Mouse (Mus musculus): ENCODE measurements around the gene Ror1. TPM values are rescaled to one million over a fixed set of nuclear protein-coding genes. Genes with fewer than 3 reads are reported as not detected.

Ror1 gene
- polyA plus RNA-seq, 1 experiment from 2014 or later, result 1.5 TPM

- Histone ChIP-seq H3K36me3 (replicated peaks; ENCODE audit: control insufficient read depth, insufficient read depth) (no peaks in the 10 kb centered on the region), H3K27me3 (ENCODE audit: control insufficient read depth, insufficient read depth, low read length) (no peaks in the 10 kb centered on the region), H3K4me1 (replicated peaks; ENCODE audit: control insufficient read depth, insufficient read depth, low read length) (no peaks in the 10 kb centered on the region), H3K9ac (no peak overlapping the region), H3K9me3 (ENCODE audit: control insufficient read depth, low read length) (no peaks in the 10 kb centered on the region), H3K4me3 (replicated peaks; ENCODE audit: low read length) (no peak overlapping the region), H3K27ac (no peak overlapping the region), H3K4me2 (replicated peaks) (no peak overlapping the region)
- no peak for ATAC-seq (ENCODE audit: low FRiP score)
- no peak for DNase-seq (ENCODE audit: low spot score)
- 84% methylated on average over 11 of the region's 11 CpGs for WGBS
Measured at GRCm38 (mm10) chr4:100137102-100137835, 41.7 kb downstream of the Ror1 start.

DNA sequence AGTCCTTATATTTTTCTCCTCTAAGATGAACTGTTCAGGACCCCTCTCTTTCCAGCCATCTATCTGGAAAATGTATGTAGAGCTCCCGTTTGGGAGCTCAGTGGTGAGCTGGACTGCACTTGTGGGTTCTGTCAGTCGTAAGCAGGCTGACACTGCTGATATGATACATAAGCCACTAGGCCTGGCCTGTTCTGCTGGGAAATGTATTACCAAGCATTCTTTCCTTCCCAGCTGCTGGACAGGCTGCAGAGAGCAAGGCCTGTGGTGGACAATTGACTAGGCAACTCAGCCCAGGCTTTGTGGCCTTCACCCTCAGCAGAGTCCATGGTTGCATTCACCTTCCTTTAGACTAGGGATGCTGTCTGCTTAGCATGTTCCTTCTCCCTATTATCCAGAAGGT, 46.0 kb downstream of the Ror1 start:
- H3K4me3 ChIP-seq (replicated peaks; ENCODE audit: low read length), result no peak overlapping the region
- no peak overlapping the region for H3K27ac ChIP-seq
- ATAC-seq (ENCODE audit: low FRiP score), result no peak
- no peaks in the 10 kb centered on the region for H3K9me3 ChIP-seq (ENCODE audit: control insufficient read depth, low read length)
- WGBS, result 75% methylated on average over 2 of the region's 2 CpGs
- no peak overlapping the region for H3K4me2 ChIP-seq (replicated peaks)
- no peak for DNase-seq (ENCODE audit: low spot score)
- no peak overlapping the region for H3K9ac ChIP-seq
- no peaks in the 10 kb centered on the region for H3K4me1 ChIP-seq (replicated peaks; ENCODE audit: control insufficient read depth, insufficient read depth, low read length)
- no peaks in the 10 kb centered on the region for H3K27me3 ChIP-seq (ENCODE audit: control insufficient read depth, insufficient read depth, low read length)
- no peaks in the 10 kb centered on the region for H3K36me3 ChIP-seq (replicated peaks; ENCODE audit: control insufficient read depth, insufficient read depth)

- no peak for DNase-seq (ENCODE audit: low spot score)
- H3K36me3 ChIP-seq (replicated peaks; ENCODE audit: control insufficient read depth, insufficient read depth), result no peaks in the 10 kb centered on the region
- 86% methylated on average over 4 of the region's 4 CpGs for WGBS
Measured at GRCm38 (mm10) chr4:100144744-100145143, 49.2 kb downstream of the Ror1 start.

DNA sequence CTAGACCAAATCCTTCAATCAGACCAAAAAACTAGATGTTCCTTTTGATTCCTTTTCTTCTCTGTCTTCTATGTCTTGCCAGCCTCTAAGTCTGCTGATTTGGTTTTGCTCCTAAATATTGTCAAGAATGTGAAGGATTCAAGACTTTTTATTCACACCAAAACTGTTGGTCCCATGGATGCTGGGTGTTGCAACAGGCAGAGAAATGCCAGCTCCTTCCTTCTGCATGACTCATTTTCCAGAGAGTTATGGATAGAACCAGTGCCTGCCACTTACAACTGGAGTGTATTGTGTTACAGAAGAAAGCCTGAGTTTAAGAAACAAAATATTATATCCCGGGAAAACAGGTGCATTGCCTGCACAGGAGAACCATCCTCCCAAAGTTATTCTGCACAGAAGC, 55.2 kb downstream of the Ror1 start:
- no peaks in the 10 kb centered on the region for H3K4me1 ChIP-seq (replicated peaks; ENCODE audit: control insufficient read depth, insufficient read depth, low read length)
- H3K9me3 ChIP-seq (ENCODE audit: control insufficient read depth, low read length), result no peaks in the 10 kb centered on the region
- H3K4me3 ChIP-seq (replicated peaks; ENCODE audit: low read length), result no peak overlapping the region
- no peak overlapping the region for H3K9ac ChIP-seq
- 97% methylated on average over 1 of the region's 1 CpGs for WGBS
- no peaks in the 10 kb centered on the region for H3K27me3 ChIP-seq (ENCODE audit: control insufficient read depth, insufficient read depth, low read length)
- ATAC-seq (ENCODE audit: low FRiP score) (no peak), DNase-seq (ENCODE audit: low spot score) (no peak)
- no peak overlapping the region for H3K4me2 ChIP-seq (replicated peaks)
- no peak overlapping the region for H3K27ac ChIP-seq
- H3K36me3 ChIP-seq (replicated peaks; ENCODE audit: control insufficient read depth, insufficient read depth), result no peaks in the 10 kb centered on the region

More at GRCm38 (mm10) chr4:100144744-100145143, 49.2 kb downstream of the Ror1 start:
- Histone ChIP-seq H3K4me3 (replicated peaks; ENCODE audit: low read length) (no peak overlapping the region), H3K4me1 (replicated peaks; ENCODE audit: control insufficient read depth, insufficient read depth, low read length) (no peaks in the 10 kb centered on the region), H3K27me3 (ENCODE audit: control insufficient read depth, insufficient read depth, low read length) (no peaks in the 10 kb centered on the region), H3K27ac (no peak overlapping the region), H3K4me2 (replicated peaks) (no peak overlapping the region), H3K9me3 (ENCODE audit: control insufficient read depth, low read length) (no peaks in the 10 kb centered on the region), H3K9ac (no peak overlapping the region)
- no peak for ATAC-seq (ENCODE audit: low FRiP score)

- 37% methylated on average over 7 of the region's 7 CpGs for WGBS
Measured at GRCm38 (mm10) chr4:100154560-100155130, 59.1 kb downstream of the Ror1 start.

GRCm38 (mm10) chr4:100155731-100156130, 60.1 kb downstream of the Ror1 start:
- Histone ChIP-seq H3K36me3 (replicated peaks; ENCODE audit: control insufficient read depth, insufficient read depth) (no peaks in the 10 kb centered on the region), H3K9ac (no peak overlapping the region), H3K4me3 (replicated peaks; ENCODE audit: low read length) (no peak overlapping the region), H3K27ac (no peak overlapping the region), H3K4me1 (replicated peaks; ENCODE audit: control insufficient read depth, insufficient read depth, low read length) (no peaks in the 10 kb centered on the region), H3K27me3 (ENCODE audit: control insufficient read depth, insufficient read depth, low read length) (no peaks in the 10 kb centered on the region), H3K4me2 (replicated peaks) (no peak overlapping the region), H3K9me3 (ENCODE audit: control insufficient read depth, low read length) (no peaks in the 10 kb centered on the region)
- ATAC-seq (ENCODE audit: low FRiP score) (no peak), DNase-seq (ENCODE audit: low spot score) (no peak)
- WGBS, result 92% methylated on average over 3 of the region's 3 CpGs

More at GRCm38 (mm10) chr4:100154560-100155130, 59.1 kb downstream of the Ror1 start:
- no peak overlapping the region for H3K4me2 ChIP-seq (replicated peaks)
- no peak overlapping the region for H3K27ac ChIP-seq
- ATAC-seq (ENCODE audit: low FRiP score) (no peak), DNase-seq (ENCODE audit: low spot score) (no peak)
- no peaks in the 10 kb centered on the region for H3K4me1 ChIP-seq (replicated peaks; ENCODE audit: control insufficient read depth, insufficient read depth, low read length)
- H3K27me3 ChIP-seq (ENCODE audit: control insufficient read depth, insufficient read depth, low read length), result no peaks in the 10 kb centered on the region
- H3K9ac ChIP-seq, result no peak overlapping the region
- no peaks in the 10 kb centered on the region for H3K9me3 ChIP-seq (ENCODE audit: control insufficient read depth, low read length)
- no peak overlapping the region for H3K4me3 ChIP-seq (replicated peaks; ENCODE audit: low read length)
- no peaks in the 10 kb centered on the region for H3K36me3 ChIP-seq (replicated peaks; ENCODE audit: control insufficient read depth, insufficient read depth)

DNA sequence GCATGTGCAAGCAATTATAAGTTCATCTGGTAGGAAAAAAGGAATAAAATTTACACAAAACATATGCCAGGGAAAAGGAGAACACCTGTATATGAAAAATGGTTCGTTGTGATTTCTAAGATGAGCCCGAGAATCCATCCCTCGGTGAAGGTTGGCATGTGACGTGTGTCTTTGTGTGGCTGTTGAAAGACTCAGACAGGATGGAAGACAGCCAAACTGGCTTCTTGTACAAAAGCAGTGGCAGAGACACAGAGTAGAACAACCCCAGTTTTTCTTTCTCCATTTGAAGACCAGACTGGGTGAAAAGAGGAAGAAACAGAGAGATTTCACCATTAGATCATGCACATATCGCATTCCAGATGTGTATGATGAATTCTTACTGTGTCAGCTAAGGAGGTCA, 62.8 kb downstream of the Ror1 start:
- Histone ChIP-seq H3K4me3 (replicated peaks; ENCODE audit: low read length) (no peak overlapping the region), H3K9me3 (ENCODE audit: control insufficient read depth, low read length) (no peaks in the 10 kb centered on the region), H3K4me2 (replicated peaks) (no peak overlapping the region), H3K27ac (no peak overlapping the region), H3K27me3 (ENCODE audit: control insufficient read depth, insufficient read depth, low read length) (no peaks in the 10 kb centered on the region), H3K36me3 (replicated peaks; ENCODE audit: control insufficient read depth, insufficient read depth) (no peaks in the 10 kb centered on the region), H3K4me1 (replicated peaks; ENCODE audit: control insufficient read depth, insufficient read depth, low read length) (no peaks in the 10 kb centered on the region), H3K9ac (no peak overlapping the region)
- 75% methylated on average over 5 of the region's 5 CpGs for WGBS
- ATAC-seq (ENCODE audit: low FRiP score) (no peak), DNase-seq (ENCODE audit: low spot score) (no peak)

DNA sequence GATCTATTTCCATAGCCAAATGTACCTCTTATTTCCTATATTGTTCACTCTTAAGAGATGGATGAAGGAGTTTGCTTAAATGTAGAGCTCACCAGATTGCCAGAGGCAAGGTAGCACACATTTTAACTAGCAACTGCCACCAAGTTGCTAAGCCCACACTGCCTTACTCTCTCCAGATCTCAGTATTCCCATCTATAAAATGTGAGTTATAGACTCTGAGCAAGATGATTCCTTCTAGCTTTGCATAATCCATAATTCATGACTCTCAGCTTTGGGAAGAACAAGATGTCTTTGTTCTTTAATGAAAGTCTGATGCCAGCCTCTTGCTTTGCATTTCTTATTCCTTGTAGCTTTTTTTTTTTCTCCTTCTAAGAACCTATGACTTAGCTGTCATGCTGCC, 64.6 kb downstream of the Ror1 start:
- H3K27me3 ChIP-seq (ENCODE audit: control insufficient read depth, insufficient read depth, low read length), result no peaks in the 10 kb centered on the region
- no peak overlapping the region for H3K4me2 ChIP-seq (replicated peaks)
- H3K36me3 ChIP-seq (replicated peaks; ENCODE audit: control insufficient read depth, insufficient read depth), result no peaks in the 10 kb centered on the region
- no peak overlapping the region for H3K27ac ChIP-seq
- H3K9ac ChIP-seq, result no peak overlapping the region
- H3K4me1 ChIP-seq (replicated peaks; ENCODE audit: control insufficient read depth, insufficient read depth, low read length), result no peaks in the 10 kb centered on the region
- ATAC-seq (ENCODE audit: low FRiP score) (no peak), DNase-seq (ENCODE audit: low spot score) (no peak)
- H3K4me3 ChIP-seq (replicated peaks; ENCODE audit: low read length), result no peak overlapping the region
- H3K9me3 ChIP-seq (ENCODE audit: control insufficient read depth, low read length), result no peaks in the 10 kb centered on the region

GRCm38 (mm10) chr4:100165790-100166189, 70.2 kb downstream of the Ror1 start:
- Histone ChIP-seq H3K4me2 (replicated peaks) (no peak overlapping the region), H3K9me3 (ENCODE audit: control insufficient read depth, low read length) (no peaks in the 10 kb centered on the region), H3K4me3 (replicated peaks; ENCODE audit: low read length) (no peak overlapping the region), H3K9ac (no peak overlapping the region), H3K4me1 (replicated peaks; ENCODE audit: control insufficient read depth, insufficient read depth, low read length) (peaks cover 15% of the 10 kb centered on the region; the same call in 1 of the 2 replicates), H3K36me3 (replicated peaks; ENCODE audit: control insufficient read depth, insufficient read depth) (no peaks in the 10 kb centered on the region), H3K27ac (no peak overlapping the region), H3K27me3 (ENCODE audit: control insufficient read depth, insufficient read depth, low read length) (no peaks in the 10 kb centered on the region)
- no peak for DNase-seq (ENCODE audit: low spot score)
- WGBS, result 86% methylated on average over 7 of the region's 7 CpGs
- ATAC-seq (ENCODE audit: low FRiP score), result no peak

Measured in hindbrain, embryonic 14.5 days (tissue).